Mouse (Mus musculus): ENCODE measurements at regions not wholly inside any gene's neighbourhood (a gene's known extent, or its start where the extent isn't known, plus 50 kb on each side); places are given as distances from the start of the nearest gene placed in this dataset.
"Not testable (repeated sequence)": the region's sequence is repeated elsewhere in the genome, so short reads cannot be mapped to it uniquely, and the experiment has no call there.

GRCm38 (mm10) chr8:8870487-8870886, 180.2 kb upstream of the Arglu1 start:
- peak overlapping the region; percentile 61 for H3K27ac ChIP-seq (replicated peaks)
- H3K9me3 ChIP-seq (replicated peaks), result peaks cover 6% of the 10 kb centered on the region; the same call in 1 of the 2 replicates
- no peak overlapping the region for H3K4me3 ChIP-seq
- WGBS, result under 1% methylated on average over 4 of the region's 4 CpGs
- DNase-seq (ENCODE audit: low spot score), result peak; percentile 86
- peaks cover 51% of the 10 kb centered on the region for H3K4me1 ChIP-seq
- H3K36me3 ChIP-seq, result no peaks in the 10 kb centered on the region
- H3K27me3 ChIP-seq (ENCODE audit: low read depth, poor library complexity, severe bottlenecking), result peaks cover 94% of the 10 kb centered on the region

DNA sequence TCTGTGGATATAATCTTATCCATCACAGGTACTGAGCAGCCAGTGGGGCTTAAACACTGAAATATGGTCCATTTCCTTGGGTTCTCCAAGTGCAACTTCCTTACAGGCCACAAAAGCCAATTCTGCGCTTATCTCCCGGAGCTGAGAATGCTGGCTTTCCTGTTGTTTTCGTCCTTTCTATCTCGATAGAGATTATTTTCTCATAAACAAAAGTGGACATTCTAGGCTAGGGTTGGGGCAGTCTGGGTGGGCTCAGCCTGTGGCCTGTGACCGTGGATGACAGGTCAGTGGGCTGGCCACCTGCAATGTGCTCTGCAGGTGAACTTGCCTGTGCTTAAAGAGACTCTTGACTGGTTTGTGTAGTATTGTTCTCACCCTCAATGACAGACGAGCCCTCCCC, 179.0 kb upstream of the Arglu1 start:
- DNase-seq (ENCODE audit: low spot score), result no peak
- 52% methylated on average over 6 of the region's 6 CpGs for WGBS
- Histone ChIP-seq H3K9me3 (replicated peaks) (peaks cover 6% of the 10 kb centered on the region; the same call in 1 of the 2 replicates), H3K4me3 (no peak overlapping the region), H3K4me1 (peaks cover 51% of the 10 kb centered on the region), H3K27me3 (ENCODE audit: low read depth, poor library complexity, severe bottlenecking) (peaks cover 94% of the 10 kb centered on the region), H3K36me3 (no peaks in the 10 kb centered on the region), H3K27ac (replicated peaks) (no peak overlapping the region)

DNA sequence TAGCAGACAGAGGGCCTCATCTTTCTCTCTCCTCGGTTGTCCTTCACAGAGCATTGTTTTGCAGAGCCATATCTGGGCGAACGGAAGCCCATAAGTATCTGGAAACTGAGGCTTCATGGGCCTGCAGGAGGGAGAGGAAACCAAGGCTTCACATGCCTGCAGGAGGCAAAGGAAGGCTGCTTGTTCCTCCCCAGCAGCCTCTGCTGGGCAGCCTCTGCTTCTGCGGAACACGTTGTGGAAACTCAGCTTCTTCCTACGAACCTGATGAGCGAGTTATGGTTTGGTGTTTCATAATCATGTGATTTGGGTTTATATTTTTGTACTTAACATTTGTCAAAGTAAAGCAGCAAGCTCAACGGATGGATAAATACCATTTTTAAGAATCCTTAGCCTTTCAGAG, 177.6 kb upstream of the Arglu1 start:
- Histone ChIP-seq H3K9me3 (replicated peaks) (no peaks in the 10 kb centered on the region), H3K4me3 (no peak overlapping the region), H3K36me3 (no peaks in the 10 kb centered on the region), H3K4me1 (peaks cover 50% of the 10 kb centered on the region), H3K27me3 (ENCODE audit: low read depth, poor library complexity, severe bottlenecking) (peaks cover 92% of the 10 kb centered on the region), H3K27ac (replicated peaks) (no peak overlapping the region)
- no peak for DNase-seq (ENCODE audit: low spot score)
- WGBS, result 63% methylated on average over 8 of the region's 8 CpGs

GRCm38 (mm10) chr8:8867126-8867777, 176.9 kb upstream of the Arglu1 start:
- H3K4me3 ChIP-seq, result no peak overlapping the region
- no peak for DNase-seq (ENCODE audit: low spot score)
- H3K4me1 ChIP-seq, result peaks cover 43% of the 10 kb centered on the region
- H3K27ac ChIP-seq (replicated peaks), result no peak overlapping the region
- no peaks in the 10 kb centered on the region for H3K36me3 ChIP-seq
- no peaks in the 10 kb centered on the region for H3K9me3 ChIP-seq (replicated peaks)
- WGBS, result 62% methylated on average over 9 of the region's 9 CpGs
- H3K27me3 ChIP-seq (ENCODE audit: low read depth, poor library complexity, severe bottlenecking), result peaks cover 92% of the 10 kb centered on the region

DNA sequence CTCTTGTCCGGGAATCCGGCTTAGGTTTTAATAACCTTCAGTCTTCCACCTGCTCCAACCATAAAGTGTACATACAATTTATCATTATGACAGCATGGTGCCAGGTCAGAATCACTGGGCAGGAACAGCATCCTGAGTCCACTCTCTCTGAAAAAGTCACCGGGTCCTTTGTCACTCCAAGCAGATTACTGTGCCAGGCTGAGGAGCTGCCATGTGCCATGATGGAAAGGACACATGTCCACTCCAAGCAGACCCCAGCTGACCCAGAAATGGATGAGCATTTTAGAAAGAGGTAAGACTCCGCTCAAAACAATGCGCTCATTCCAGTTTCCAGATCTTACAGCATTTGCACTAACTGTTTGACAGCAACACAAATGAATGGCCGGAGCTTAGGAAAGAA, 172.4 kb upstream of the Arglu1 start:
- no peaks in the 10 kb centered on the region for H3K9me3 ChIP-seq (replicated peaks)
- no peak overlapping the region for H3K27ac ChIP-seq (replicated peaks)
- H3K4me3 ChIP-seq, result no peak overlapping the region
- no peak for DNase-seq (ENCODE audit: low spot score)
- no peaks in the 10 kb centered on the region for H3K36me3 ChIP-seq
- H3K27me3 ChIP-seq (ENCODE audit: low read depth, poor library complexity, severe bottlenecking), result peaks cover 78% of the 10 kb centered on the region
- 89% methylated on average over 6 of the region's 6 CpGs for WGBS
- peaks cover 11% of the 10 kb centered on the region for H3K4me1 ChIP-seq

GRCm38 (mm10) chr8:8861331-8861940, 171.1 kb upstream of the Arglu1 start:
- H3K9me3 ChIP-seq (replicated peaks), result no peaks in the 10 kb centered on the region
- H3K4me1 ChIP-seq, result peaks cover 4% of the 10 kb centered on the region
- H3K27me3 ChIP-seq (ENCODE audit: low read depth, poor library complexity, severe bottlenecking), result peaks cover 73% of the 10 kb centered on the region
- H3K27ac ChIP-seq (replicated peaks), result no peak overlapping the region
- no peak overlapping the region for H3K4me3 ChIP-seq
- WGBS, result 69% methylated on average over 9 of the region's 9 CpGs
- no peak for DNase-seq (ENCODE audit: low spot score)
- H3K36me3 ChIP-seq, result no peaks in the 10 kb centered on the region

GRCm38 (mm10) chr8:8858636-8859035, 168.3 kb upstream of the Arglu1 start:
- no peak for DNase-seq (ENCODE audit: low spot score)
- H3K9me3 ChIP-seq (replicated peaks), result no peaks in the 10 kb centered on the region
- no peak overlapping the region for H3K27ac ChIP-seq (replicated peaks)
- H3K27me3 ChIP-seq (ENCODE audit: low read depth, poor library complexity, severe bottlenecking), result peaks cover 73% of the 10 kb centered on the region
- no peaks in the 10 kb centered on the region for H3K36me3 ChIP-seq
- H3K4me1 ChIP-seq, result peaks cover 7% of the 10 kb centered on the region
- WGBS, result 86% methylated on average over 3 of the region's 3 CpGs
- no peak overlapping the region for H3K4me3 ChIP-seq

- 67% methylated on average over 7 of the region's 7 CpGs for WGBS
- peaks cover 62% of the 10 kb centered on the region for H3K27me3 ChIP-seq (ENCODE audit: low read depth, poor library complexity, severe bottlenecking)
These were observed 162.5 kb upstream of the Arglu1 start for GRCm38 (mm10) chr8:8852656-8853366.

DNA sequence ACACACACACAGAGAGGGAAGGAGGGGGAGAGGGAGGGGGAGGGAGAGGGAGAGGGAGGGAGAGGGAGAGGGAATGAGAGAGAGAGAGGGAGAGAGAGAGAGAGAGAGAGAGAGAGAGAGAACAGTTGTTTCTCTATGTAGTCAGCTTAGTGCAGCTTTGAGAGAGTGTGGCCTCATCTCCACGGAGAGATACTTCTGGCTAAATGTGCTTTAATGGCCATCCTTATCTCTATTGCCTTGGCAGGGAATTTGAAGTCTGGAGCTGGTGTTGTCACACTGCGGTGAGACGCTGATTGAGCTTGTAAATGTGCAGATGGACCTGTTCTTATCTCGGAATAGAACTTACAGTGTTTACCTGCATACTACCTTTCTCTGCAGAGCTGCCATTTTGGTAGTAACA, 160.9 kb upstream of the Arglu1 start:
- Histone ChIP-seq H3K4me3 (no peak overlapping the region), H3K27ac (replicated peaks) (no peak overlapping the region), H3K27me3 (ENCODE audit: low read depth, poor library complexity, severe bottlenecking) (peaks cover 62% of the 10 kb centered on the region), H3K4me1 (peaks cover 24% of the 10 kb centered on the region), H3K9me3 (replicated peaks) (no peaks in the 10 kb centered on the region), H3K36me3 (no peaks in the 10 kb centered on the region)
- no peak for DNase-seq (ENCODE audit: low spot score)
- WGBS, result 86% methylated on average over 4 of the region's 4 CpGs

More at GRCm38 (mm10) chr8:8852656-8853366, 162.5 kb upstream of the Arglu1 start:
- H3K9me3 ChIP-seq (replicated peaks), result no peaks in the 10 kb centered on the region
- no peak overlapping the region for H3K4me3 ChIP-seq
- H3K4me1 ChIP-seq, result peaks cover 24% of the 10 kb centered on the region
- H3K36me3 ChIP-seq, result no peaks in the 10 kb centered on the region
- no peak for DNase-seq (ENCODE audit: low spot score)
- no peak overlapping the region for H3K27ac ChIP-seq (replicated peaks)

GRCm38 (mm10) chr8:8850766-8851165, 160.4 kb upstream of the Arglu1 start:
- no peak overlapping the region for H3K27ac ChIP-seq (replicated peaks)
- peaks cover 24% of the 10 kb centered on the region for H3K4me1 ChIP-seq
- no peaks in the 10 kb centered on the region for H3K36me3 ChIP-seq
- H3K4me3 ChIP-seq, result no peak overlapping the region
- peaks cover 57% of the 10 kb centered on the region for H3K27me3 ChIP-seq (ENCODE audit: low read depth, poor library complexity, severe bottlenecking)
- WGBS, result 67% methylated on average over 8 of the region's 8 CpGs
- no peak for DNase-seq (ENCODE audit: low spot score)
- no peaks in the 10 kb centered on the region for H3K9me3 ChIP-seq (replicated peaks)

GRCm38 (mm10) chr8:8847579-8847978, 157.3 kb upstream of the Arglu1 start:
- peaks cover 35% of the 10 kb centered on the region; the same call in 1 of the 2 replicates for H3K27me3 ChIP-seq (ENCODE audit: low read depth, poor library complexity, severe bottlenecking)
- WGBS, result 93% methylated on average over 10 of the region's 10 CpGs
- no peaks in the 10 kb centered on the region for H3K9me3 ChIP-seq (replicated peaks)
- H3K4me3 ChIP-seq, result no peak overlapping the region
- no peak overlapping the region for H3K27ac ChIP-seq (replicated peaks)
- no peaks in the 10 kb centered on the region for H3K36me3 ChIP-seq
- peaks cover 10% of the 10 kb centered on the region; the same call in 1 of the 2 replicates for H3K4me1 ChIP-seq
- DNase-seq (ENCODE audit: low spot score), result no peak

- no peaks in the 10 kb centered on the region for H3K4me1 ChIP-seq
- H3K27me3 ChIP-seq (ENCODE audit: low read depth, poor library complexity, severe bottlenecking), result 0 out of 2 replicates have a peak, but pooled peaks cover 8% of the 10 kb centered on the region
- H3K27ac ChIP-seq (replicated peaks), result no peak overlapping the region
- 87% methylated on average over 2 of the region's 2 CpGs for WGBS
- no peak overlapping the region for H3K4me3 ChIP-seq
- H3K36me3 ChIP-seq, result no peaks in the 10 kb centered on the region
- no peak for DNase-seq (ENCODE audit: low spot score)
- H3K9me3 ChIP-seq (replicated peaks), result no peaks in the 10 kb centered on the region
These were observed 152.0 kb upstream of the Arglu1 start for GRCm38 (mm10) chr8:8842326-8842725.

- H3K36me3 ChIP-seq; H3K4me3 ChIP-seq; DNase-seq (ENCODE audit: low spot score); H3K9me3 ChIP-seq (replicated peaks); H3K27ac ChIP-seq (replicated peaks); H3K27me3 ChIP-seq (ENCODE audit: low read depth, poor library complexity, severe bottlenecking); H3K4me1 ChIP-seq: not testable (repeated sequence)
- 60% methylated on average over 11 of the region's 11 CpGs for WGBS
These were observed 145.8 kb upstream of the Arglu1 start for GRCm38 (mm10) chr8:8836166-8836565.

All from midbrain, embryonic 10.5 days (tissue).